Mouse (Mus musculus) bone marrow, adult 2 months (tissue): ENCODE measurements around the gene Hhatl.

Experiments
- CTCF ChIP-seq: fragments of 200-500 bp; IDR thresholded peaks from 2 replicates; pipeline ENCODE4 v1.5.1; 2011; ENCODE audit warnings: low read length, control low read depth; ENCODE audit not compliant: control insufficient read depth, insufficient read depth
- POLR2A ChIP-seq: fragments of 200-500 bp; IDR thresholded peaks from 2 replicates; pipeline ENCODE4 v1.6.1; 2011; ENCODE audit warnings: low read depth, mild to moderate bottlenecking, control low read depth, low read length, borderline replicate concordance; ENCODE audit not compliant: control insufficient read depth

- TF ChIP-seq CTCF (no peak), POLR2A (no peak)
Observed at GRCm38 (mm10) chr9:121744051-121744450, 48.3 kb downstream of the Hhatl start.
